Mouse (Mus musculus) layer of hippocampus, postnatal 10 days (tissue): ENCODE data around the gene Lamtor5. TPM values are rescaled to one million over a fixed set of nuclear protein-coding genes. Genes with fewer than 3 reads are reported as not detected.

Experiments used
- total RNA-seq, 2 experiments: library from RNA; stranded (reverse); gene quantifications; 2 replicates each; pipeline ENCODE4 v1.2.3; 2021

Lamtor5 gene
- total RNA-seq, 2 experiments from 2014 or later: 55.2 to 60.4 TPM

Other genes starting within 250 kb of the Lamtor5 start
- gene Kcna3, start 242.7 kb upstream of the Lamtor5 start, total RNA-seq: 10 to 100 TPM; 18.6 to 22.6 TPM
- gene Kcna2, start 177.7 kb upstream of the Lamtor5 start, total RNA-seq: 10 to 100 TPM; 47.5 to 51.4 TPM
- gene Kcna10, start 95.8 kb upstream of the Lamtor5 start, total RNA-seq: not detected
- not detected for gene Cym, start 57.1 kb upstream of the Lamtor5 start, total RNA-seq
- not detected for gene A630076J17Rik, start 48.2 kb upstream of the Lamtor5 start, total RNA-seq
- not detected for gene Prok1, start 39.2 kb upstream of the Lamtor5 start, total RNA-seq
- gene Slc16a4, start 12.4 kb downstream of the Lamtor5 start, total RNA-seq: 1 to 10 TPM; 2.3 TPM
- 10 to 100 TPM; 23.4 to 25.1 TPM for gene Rbm15, start 54.8 kb downstream of the Lamtor5 start, total RNA-seq
- 10 to 100 TPM; 33.9 to 37.5 TPM for gene Kcnc4, start 180.7 kb downstream of the Lamtor5 start, total RNA-seq
- 100 to 1,000 TPM; 197 to 222 TPM for gene Slc6a17, start 239.2 kb downstream of the Lamtor5 start, total RNA-seq